Mouse (Mus musculus) neural tube, embryonic 11.5 days (tissue): ENCODE data around the gene Pcnp. TPM values are rescaled to one million over a fixed set of nuclear protein-coding genes. Genes with fewer than 3 reads are reported as not detected.

Experiments used
- ATAC-seq: fragments of 200-750 bp; cut with Nextera tagmentation; 2 replicates; pipeline ENCODE4 v1.8.0; 2017; ENCODE audit warnings: moderate number of reproducible peaks, mild to moderate bottlenecking, moderate TSS enrichment, moderate library complexity; ENCODE audit not compliant: insufficient read depth, low FRiP score, low TSS enrichment
- DNase-seq: peaks from one replicate; pipeline ENCODE4 v3.0.0-alpha.2; 2015; ENCODE audit warnings: low spot score
- H3K27ac ChIP-seq: fragments of 300-500 bp; sonication (generic); 2 replicates; pipeline ENCODE4 v1.5.1; 2014; ENCODE audit warnings: low read depth, mild to moderate bottlenecking, low read length
- H3K27me3 ChIP-seq: fragments of 300-500 bp; sonication (generic); 2 replicates; pipeline ENCODE4 v1.6.1; 2014; ENCODE audit warnings: mild to moderate bottlenecking, low read length, mixed read lengths; ENCODE audit not compliant: control insufficient read depth, insufficient read depth
- H3K36me3 ChIP-seq: fragments of 300-500 bp; sonication (generic); 2 replicates; pipeline ENCODE4 v1.6.1; 2014; ENCODE audit warnings: mild to moderate bottlenecking, low read length, moderate library complexity, mixed read lengths; ENCODE audit not compliant: control insufficient read depth, insufficient read depth
- H3K4me1 ChIP-seq: fragments of 300-500 bp; sonication (generic); 2 replicates; pipeline ENCODE4 v1.6.1; 2014; ENCODE audit warnings: low read length, mixed read lengths; ENCODE audit not compliant: control insufficient read depth, insufficient read depth
- H3K4me2 ChIP-seq: fragments of 300-500 bp; sonication (generic); 2 replicates; pipeline ENCODE4 v1.6.1; 2014; ENCODE audit warnings: low read depth, mild to moderate bottlenecking, moderate library complexity
- H3K4me3 ChIP-seq: fragments of 300-500 bp; sonication (generic); 2 replicates; pipeline ENCODE4 v1.5.1; 2014; ENCODE audit warnings: low read depth, low read length
- H3K9ac ChIP-seq: fragments of 300-500 bp; sonication (generic); 2 replicates; pipeline ENCODE4 v1.6.1; 2014; ENCODE audit warnings: mild to moderate bottlenecking, low read length
- H3K9me3 ChIP-seq: fragments of 300-500 bp; sonication (generic); 2 replicates; pipeline ENCODE4 v1.6.1; 2016; ENCODE audit warnings: low read length; ENCODE audit not compliant: control insufficient read depth
- WGBS: fragments of 180-500 bp; shearing (Covaris S2); extraction: QIAGEN DNeasy Blood & Tissue Kit; methylation state at CpG from one replicate; pipeline ENCODE4 v1.1.7; 2014; 5-methylcytosine and 5-hydroxymethylcytosine counted together
- polyA plus RNA-seq: library from polyadenylated mRNA; unstranded; fragments of >200 nt; fragmentation: Nextera tagmentation; extraction: Ambion mirVana; gene quantifications from 2 replicates; pipeline ENCODE4 v1.2.1, GENCODE M21; 2014

Pcnp gene
- polyA plus RNA-seq, 1 experiment from 2014 or later, result 312 TPM

GRCm38 (mm10) chr16:55974256-55974902, 55.2 kb downstream of the Pcnp start:
- WGBS, result under 1% methylated on average over 41 of the region's 55 CpGs
- ATAC-seq, result peak; percentile 73
- H3K4me2 ChIP-seq, result peak overlapping the region; percentile 64

GRCm38 (mm10) chr16:55973431-55974255, 55.9 kb downstream of the Pcnp start, which contains the start of gene Zbtb11:
Gene Zbtb11 (plus strand): TSS chr16:55973883.
- H3K27me3 ChIP-seq, result no peaks in the 10 kb centered on the region
- DNase-seq (peak; percentile 100), ATAC-seq (peak; percentile 99)
- peak within 1 kb of the TSS; percentile 70 for H3K27ac ChIP-seq
- peak within 1 kb of the TSS; percentile 64 for H3K4me2 ChIP-seq
- H3K9me3 ChIP-seq, result no peaks in the 10 kb centered on the region
- peaks cover 11% of the 10 kb centered on the region for H3K36me3 ChIP-seq
- peaks cover 9% of the 10 kb centered on the region for H3K4me1 ChIP-seq
- peak within 1 kb of the TSS; percentile 79 for H3K9ac ChIP-seq
- under 1% methylated on average over 73 of the region's 86 CpGs for WGBS
- H3K4me3 ChIP-seq, result peak within 1 kb of the TSS; percentile 98

More at GRCm38 (mm10) chr16:55974256-55974902, 55.2 kb downstream of the Pcnp start:
- peaks cover 9% of the 10 kb centered on the region for H3K4me1 ChIP-seq
- no peaks in the 10 kb centered on the region for H3K27me3 ChIP-seq
- peak overlapping the region; percentile 79 for H3K9ac ChIP-seq
- peak overlapping the region; percentile 70 for H3K27ac ChIP-seq
- DNase-seq, result peak; percentile 90
- no peaks in the 10 kb centered on the region for H3K9me3 ChIP-seq
- peak overlapping the region; percentile 98 for H3K4me3 ChIP-seq
- peaks cover 11% of the 10 kb centered on the region for H3K36me3 ChIP-seq

DNA sequence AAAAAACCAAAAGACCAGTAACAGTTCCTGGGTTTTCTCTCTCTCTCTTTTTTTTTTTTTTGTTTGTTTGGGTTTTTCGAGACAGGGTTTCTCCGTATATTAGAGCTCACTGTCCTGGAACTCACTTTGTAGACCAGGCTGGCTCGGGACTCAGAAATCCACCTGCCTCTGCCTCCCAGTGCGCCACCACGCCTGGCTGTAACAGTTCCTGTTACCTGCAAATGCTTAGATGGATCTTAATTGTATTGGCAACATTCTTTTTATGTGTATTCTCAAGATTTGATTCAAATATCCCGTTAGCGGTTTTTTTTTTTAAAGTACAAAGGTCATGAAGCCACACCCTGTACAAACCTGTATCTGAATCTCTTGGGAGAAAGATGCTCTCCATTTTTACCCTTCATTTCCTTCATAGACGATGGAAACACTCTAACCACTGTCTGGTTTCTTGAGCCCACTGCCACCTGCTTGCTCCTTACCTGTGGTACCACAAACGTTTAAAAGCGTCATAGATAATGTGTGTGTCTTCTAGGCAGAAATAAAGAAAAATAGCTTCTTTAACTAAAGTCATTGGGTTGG, 56.8 kb downstream of the Pcnp start:
- ATAC-seq (no peak), DNase-seq (no peak)
- H3K4me2 ChIP-seq, result peak overlapping the region; percentile 45
- no peaks in the 10 kb centered on the region for H3K27me3 ChIP-seq
- H3K9ac ChIP-seq, result no peak overlapping the region
- peak overlapping the region; percentile 98; the same call in 1 of the 2 replicates for H3K4me3 ChIP-seq
- peaks cover 11% of the 10 kb centered on the region for H3K36me3 ChIP-seq
- peaks cover 9% of the 10 kb centered on the region for H3K4me1 ChIP-seq
- no peak overlapping the region for H3K27ac ChIP-seq
- 61% methylated on average over 10 of the region's 10 CpGs for WGBS
- H3K9me3 ChIP-seq, result no peaks in the 10 kb centered on the region

DNA sequence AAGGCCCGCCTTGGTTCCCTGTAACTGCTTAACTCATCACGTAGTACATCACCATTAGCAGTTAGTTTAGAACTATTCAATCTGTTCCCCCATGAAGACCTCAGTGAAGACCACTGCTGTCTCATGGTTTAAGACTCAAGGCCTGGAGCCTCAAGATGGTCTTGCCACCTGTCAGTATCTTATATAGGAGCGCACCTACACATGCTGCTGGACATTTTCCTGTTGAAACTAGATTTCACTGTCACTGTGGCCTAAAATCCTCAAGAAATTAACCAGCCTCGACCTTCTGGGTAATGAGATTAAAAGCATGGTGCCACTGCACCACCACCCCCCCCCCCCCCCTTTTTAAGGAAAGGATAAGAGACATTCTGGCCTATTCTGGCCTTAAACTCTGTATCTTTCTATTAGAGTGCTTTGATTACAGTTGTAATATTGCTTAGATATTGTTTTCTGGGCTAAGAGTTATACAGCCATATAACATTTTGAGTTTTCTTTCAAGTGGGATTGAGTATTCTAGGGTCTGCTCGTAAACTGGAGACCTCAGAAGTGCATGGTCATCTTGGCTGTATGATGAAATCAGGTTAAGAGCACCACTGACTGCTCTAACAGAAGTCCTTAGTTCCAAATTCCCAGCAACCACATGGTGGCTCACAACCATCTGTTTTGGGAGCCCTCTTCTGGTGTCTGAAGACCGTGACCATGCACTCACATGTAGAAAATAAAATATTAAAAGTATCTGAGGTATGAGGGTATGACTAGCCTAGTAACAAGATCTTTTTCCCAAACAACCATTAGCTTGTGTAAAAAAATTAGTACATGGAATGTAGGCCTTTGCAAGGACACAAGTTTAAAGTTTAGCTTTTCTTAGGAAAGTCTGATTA, 57.6 kb downstream of the Pcnp start:
- no peak overlapping the region for H3K4me3 ChIP-seq
- ATAC-seq (no peak), DNase-seq (no peak)
- no peak overlapping the region for H3K4me2 ChIP-seq
- peaks cover 13% of the 10 kb centered on the region for H3K4me1 ChIP-seq
- H3K9me3 ChIP-seq, result no peaks in the 10 kb centered on the region
- peaks cover 11% of the 10 kb centered on the region for H3K36me3 ChIP-seq
- H3K27me3 ChIP-seq, result no peaks in the 10 kb centered on the region
- WGBS, result 85% methylated on average over 6 of the region's 6 CpGs
- H3K9ac ChIP-seq, result no peak overlapping the region
- no peak overlapping the region for H3K27ac ChIP-seq

DNA sequence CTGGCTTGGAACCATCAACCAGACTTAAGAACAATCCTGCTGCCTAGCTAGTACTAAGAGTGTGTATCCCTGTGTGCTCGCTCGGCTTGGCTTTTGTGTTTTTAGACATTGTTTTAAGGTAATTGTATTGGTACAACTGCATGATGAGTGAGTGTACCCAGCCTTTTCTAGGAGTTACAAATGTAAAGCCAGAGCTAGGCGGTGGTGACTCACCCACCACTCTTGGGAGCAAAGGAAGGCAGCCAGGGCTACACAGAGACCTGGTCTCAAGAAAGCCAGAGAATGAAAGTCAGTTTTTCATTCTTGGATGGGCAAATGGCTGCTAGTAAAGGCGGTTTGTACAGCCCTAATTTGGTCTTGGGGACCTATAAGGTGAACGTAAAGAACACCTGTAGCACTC, 59.1 kb downstream of the Pcnp start:
- peaks cover 11% of the 10 kb centered on the region for H3K4me1 ChIP-seq
- WGBS, result 94% methylated on average over 5 of the region's 5 CpGs
- H3K4me2 ChIP-seq, result no peak overlapping the region
- ATAC-seq (no peak), DNase-seq (no peak)
- no peak overlapping the region for H3K27ac ChIP-seq
- peaks cover 11% of the 10 kb centered on the region for H3K36me3 ChIP-seq
- no peak overlapping the region for H3K9ac ChIP-seq
- no peaks in the 10 kb centered on the region for H3K9me3 ChIP-seq
- no peak overlapping the region for H3K4me3 ChIP-seq
- H3K27me3 ChIP-seq, result no peaks in the 10 kb centered on the region

- peaks cover 11% of the 10 kb centered on the region for H3K36me3 ChIP-seq
- H3K9me3 ChIP-seq, result no peaks in the 10 kb centered on the region
- H3K27me3 ChIP-seq, result no peaks in the 10 kb centered on the region
- no peak overlapping the region for H3K4me2 ChIP-seq
- WGBS, result 88% methylated on average over 3 of the region's 3 CpGs
- ATAC-seq (no peak), DNase-seq (peak; percentile 40)
- H3K9ac ChIP-seq, result no peak overlapping the region
- no peak overlapping the region for H3K4me3 ChIP-seq
- no peak overlapping the region for H3K27ac ChIP-seq
- peaks cover 7% of the 10 kb centered on the region for H3K4me1 ChIP-seq
These were observed 60.4 kb downstream of the Pcnp start for GRCm38 (mm10) chr16:55969147-55969546.

GRCm38 (mm10) chr16:55967221-55967620, 62.3 kb downstream of the Pcnp start:
- WGBS, result 29% methylated on average over 1 of the region's 1 CpGs

More at GRCm38 (mm10) chr16:55967221-55967620, 62.3 kb downstream of the Pcnp start:
- no peaks in the 10 kb centered on the region for H3K27me3 ChIP-seq
- peaks cover 4% of the 10 kb centered on the region; the same call in 1 of the 2 replicates for H3K4me1 ChIP-seq
- peak overlapping the region; percentile 90 for H3K4me2 ChIP-seq
- DNase-seq (no peak), ATAC-seq (no peak)
- H3K4me3 ChIP-seq, result peak overlapping the region; percentile 77
- peak overlapping the region; percentile 89 for H3K9ac ChIP-seq
- H3K36me3 ChIP-seq, result peaks cover 11% of the 10 kb centered on the region
- H3K27ac ChIP-seq, result no peak overlapping the region; the same call in 1 of the 2 replicates
- H3K9me3 ChIP-seq, result no peaks in the 10 kb centered on the region
